Mouse (Mus musculus) gastrocnemius, postnatal 14 days (tissue): ENCODE data around the gene Efcab8. TPM values are rescaled to one million over a fixed set of nuclear protein-coding genes. Genes with fewer than 3 reads are reported as not detected.
"Not testable (repeated sequence)": the region's sequence is repeated elsewhere in the genome, so short reads cannot be mapped to it uniquely, and the experiment has no call there.

Experiments
- DNase-seq: peaks from one replicate; pipeline ENCODE4 v3.0.0; 2021; ENCODE audit warnings: mixed read lengths
- intact Hi-C: fragments of 180-260 bp; cut with DNase I; formaldehyde crosslinking; loops from one replicate; pipeline ENCODE4 v1.15.1; 2025; ENCODE audit warnings: low total_unique reads
- total RNA-seq, 2 experiments: library from RNA; stranded (reverse); gene quantifications; 2 replicates each; pipeline ENCODE4 v1.2.3; 2021

Gene Efcab8
- total RNA-seq, 2 experiments from 2014 or later, result 0.06 to 0.20 TPM

DNA sequence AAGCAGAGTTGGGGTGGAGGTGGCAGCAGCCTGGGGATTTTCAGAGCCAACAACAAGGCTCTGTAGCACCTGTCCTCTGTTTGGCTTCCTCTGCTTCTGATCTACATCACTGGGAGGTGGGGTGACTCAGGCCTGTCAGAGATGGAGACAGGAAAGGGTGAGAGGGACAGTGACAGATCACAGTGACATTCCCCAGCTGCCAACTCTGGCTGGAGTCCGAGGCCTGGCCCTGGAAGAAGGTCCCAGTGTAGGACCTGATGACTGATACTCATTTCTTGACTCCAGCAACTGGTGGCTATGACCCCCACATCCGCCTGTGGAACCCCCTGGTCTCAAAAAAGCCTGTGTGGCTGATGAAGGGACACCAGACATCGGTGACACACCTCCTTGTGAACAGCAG, 30.2 kb downstream of the Efcab8 start:
- DNase-seq, result no peak
- intact Hi-C loops, result loop anchor here (5.0 kb wide), 1 partner anchor 122 kb away; no protein-coding TSS in a partner anchor

- DNase-seq, result no peak
- intact Hi-C loops, result no loop called here
Measured at GRCm38 (mm10) chr2:153822005-153822543, 42.3 kb downstream of the Efcab8 start.

DNA sequence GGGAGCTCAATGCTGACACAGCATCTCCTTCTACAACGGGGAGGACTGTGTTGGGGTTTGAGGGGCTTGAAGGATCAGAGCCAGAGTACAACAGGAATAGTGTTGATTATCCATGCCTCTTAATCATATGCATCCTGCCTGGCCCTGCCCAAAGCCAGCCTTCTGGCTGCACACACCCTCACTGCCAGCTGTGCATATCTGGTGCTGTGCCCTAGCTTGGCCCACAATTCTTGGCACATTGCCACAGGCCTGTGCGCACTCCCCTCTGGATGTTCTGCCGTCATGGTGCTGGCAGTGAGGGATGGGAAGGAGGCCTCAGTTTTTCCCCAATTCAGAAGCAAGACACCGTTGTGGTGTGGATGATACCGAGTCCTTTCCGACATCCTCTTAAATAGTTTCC, 44.9 kb downstream of the Efcab8 start:
- no peak for DNase-seq
- intact Hi-C loops, result no loop called here

DNA sequence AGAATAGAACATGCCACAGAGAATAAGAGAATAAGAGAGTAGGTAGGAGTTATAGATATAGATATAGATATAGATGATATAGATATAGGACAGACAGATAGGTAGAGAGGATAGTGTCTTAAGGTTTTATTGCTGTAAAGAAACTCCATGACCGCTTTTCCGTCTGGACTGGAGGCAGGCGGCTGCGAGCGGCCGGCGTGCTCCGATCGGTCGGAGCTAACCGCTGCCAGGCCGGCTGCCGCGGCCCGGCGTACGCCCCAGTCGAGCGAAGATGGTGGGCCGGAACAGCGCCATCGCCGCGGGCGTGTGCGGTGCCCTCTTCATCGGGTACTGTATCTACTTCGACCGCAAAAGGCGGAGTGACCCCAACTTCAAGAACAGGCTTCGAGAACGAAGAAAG, 46.2 kb downstream of the Efcab8 start:
- DNase-seq, intact Hi-C loops: not testable (repeated sequence)

GRCm38 (mm10) chr2:153827171-153827830, 47.6 kb downstream of the Efcab8 start:
- no peak for DNase-seq
- intact Hi-C loops, result no loop called here

- DNase-seq, result no peak
- intact Hi-C loops, result no loop called here
Measured at GRCm38 (mm10) chr2:153828704-153829103, 49.0 kb downstream of the Efcab8 start.

DNA sequence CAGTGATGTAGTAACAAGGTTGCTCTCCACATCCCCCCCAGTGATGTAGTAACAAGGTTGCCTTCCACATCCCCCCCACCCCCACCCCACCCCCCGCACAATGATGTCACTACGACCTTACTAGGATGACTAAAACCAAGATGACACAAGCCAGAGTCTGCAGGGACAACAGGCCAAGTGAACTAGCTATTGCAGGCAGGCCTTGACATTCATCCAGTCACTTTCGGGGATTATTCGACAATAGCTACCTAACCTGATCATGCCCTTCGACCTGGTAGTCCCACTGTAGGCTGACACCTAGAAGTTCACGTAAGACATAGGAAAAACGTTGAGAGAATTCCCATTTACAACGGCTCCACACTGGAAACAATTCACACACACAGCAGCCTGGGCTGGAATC, 53.6 kb downstream of the Efcab8 start:
- no peak for DNase-seq
- intact Hi-C loops, result no loop called here

GRCm38 (mm10) chr2:153842854-153843253, 63.1 kb downstream of the Efcab8 start:
- no peak for DNase-seq
- intact Hi-C loops, result no loop called here

- DNase-seq, result no peak
- intact Hi-C loops, result no loop called here
Measured at GRCm38 (mm10) chr2:153848389-153848788, 68.7 kb downstream of the Efcab8 start.

- intact Hi-C loops, result loop anchor here (5.0 kb wide), 1 partner anchor 138 kb away; no protein-coding TSS in a partner anchor
- DNase-seq, result no peak
Measured at GRCm38 (mm10) chr2:153850351-153851029, 70.8 kb downstream of the Efcab8 start.

GRCm38 (mm10) chr2:153851030-153851360, 71.3 kb downstream of the Efcab8 start:
- peak; percentile 53 for DNase-seq
- intact Hi-C loops, result loop anchor here (5.0 kb wide), 1 partner anchor 139 kb away; no protein-coding TSS in a partner anchor

DNA sequence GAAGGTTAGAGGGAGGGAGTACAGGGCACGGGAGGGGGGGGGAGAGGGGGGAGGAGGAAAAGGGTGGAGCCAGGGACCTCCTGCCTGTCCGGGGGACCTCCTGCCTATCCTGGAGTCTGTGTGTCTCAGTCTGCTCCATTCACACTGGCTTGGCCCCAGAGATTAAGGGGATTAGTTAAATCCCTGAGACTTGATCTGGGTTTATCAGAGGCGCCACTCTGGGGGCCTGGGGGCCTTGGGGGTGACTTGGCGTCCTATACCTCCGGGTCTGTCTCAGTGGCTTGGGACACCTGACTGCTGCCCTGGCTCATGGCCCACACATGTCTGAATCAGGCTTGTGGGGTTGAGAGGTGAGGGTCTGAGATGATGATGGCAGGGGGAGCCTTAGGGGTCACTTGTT, 73.8 kb downstream of the Efcab8 start:
- intact Hi-C loops, result loop anchor here (5.0 kb wide), 1 partner anchor 141 kb away; no protein-coding TSS in a partner anchor
- no peak for DNase-seq

GRCm38 (mm10) chr2:153859581-153859980, 79.8 kb downstream of the Efcab8 start:
- no peak for DNase-seq
- intact Hi-C loops, result no loop called here

GRCm38 (mm10) chr2:153860315-153860714, 80.6 kb downstream of the Efcab8 start:
- DNase-seq, result no peak
- intact Hi-C loops, result no loop called here

DNA sequence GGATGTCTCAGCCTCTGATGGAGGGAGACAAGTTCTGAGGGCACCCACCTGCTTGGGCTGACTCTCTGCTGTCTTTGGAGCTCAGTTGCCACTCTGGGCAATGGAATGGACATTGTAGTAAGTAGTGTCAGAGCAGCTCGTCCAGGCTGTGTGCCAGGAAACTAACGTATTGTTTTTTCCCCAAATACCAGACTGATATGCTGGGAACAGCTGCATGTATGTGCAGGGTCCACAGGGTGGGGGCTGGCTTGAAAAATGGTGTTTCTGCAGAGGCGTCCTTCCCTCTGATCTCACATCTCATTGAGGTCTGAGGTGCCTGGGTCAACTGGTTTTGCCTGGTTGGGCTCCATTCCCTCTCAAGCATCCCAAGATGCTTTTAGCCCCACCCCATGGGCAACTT, 81.0 kb downstream of the Efcab8 start:
- intact Hi-C loops, result no loop called here
- DNase-seq, result no peak

GRCm38 (mm10) chr2:153861960-153862359, 82.2 kb downstream of the Efcab8 start:
- intact Hi-C loops, result no loop called here
- DNase-seq, result no peak

DNA sequence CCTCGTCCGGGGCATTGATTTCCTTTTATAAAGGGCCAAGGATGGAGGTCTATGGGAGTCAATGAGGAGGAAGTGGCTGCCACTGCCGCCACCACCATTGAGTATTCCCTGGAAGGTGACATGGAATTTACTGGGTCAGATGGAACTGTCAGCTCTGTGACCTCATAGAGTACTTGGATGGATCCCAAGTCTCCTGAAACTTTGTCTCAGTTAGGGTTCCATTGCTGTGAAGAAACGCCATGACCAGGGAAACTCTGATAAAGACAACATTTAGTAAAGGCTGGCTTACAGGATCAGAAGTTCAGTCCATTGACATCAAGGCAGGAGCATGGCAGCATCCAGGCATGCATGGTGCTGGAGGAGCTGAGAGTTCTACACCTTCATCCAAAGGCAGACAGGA, 91.3 kb downstream of the Efcab8 start, which contains the start of gene Sun5:
Gene Sun5 (minus strand): TSS at position 101 of the 400 bp plus-strand sequence.
- intact Hi-C loops, result no loop called here
- DNase-seq, result no peak

GRCm38 (mm10) chr2:153874745-153875144, 95.0 kb downstream of the Efcab8 start, which contains the start of gene Bpifb2:
Bpifb2 (plus strand) TSS chr2:153875045.
- no peak for DNase-seq
- intact Hi-C loops, result no loop called here
